Mouse (Mus musculus) liver, adult 2 months (tissue): ENCODE results near the gene Cngb1.
A peak's percentile ranks its signal among the peaks of the same experiment; 100 is the strongest.

Source experiments
- CTCF ChIP-seq: fragments of 200-500 bp; IDR thresholded peaks from 2 replicates; pipeline ENCODE4 v1.5.1; 2011; ENCODE audit warnings: low read depth, low read length, control low read depth
- POLR2A ChIP-seq: fragments of 200-500 bp; IDR thresholded peaks from 2 replicates; pipeline ENCODE4 v1.6.1; 2011; ENCODE audit warnings: low read length, control low read depth; ENCODE audit not compliant: insufficient read depth; ENCODE audit errors: extremely low read depth

DNA sequence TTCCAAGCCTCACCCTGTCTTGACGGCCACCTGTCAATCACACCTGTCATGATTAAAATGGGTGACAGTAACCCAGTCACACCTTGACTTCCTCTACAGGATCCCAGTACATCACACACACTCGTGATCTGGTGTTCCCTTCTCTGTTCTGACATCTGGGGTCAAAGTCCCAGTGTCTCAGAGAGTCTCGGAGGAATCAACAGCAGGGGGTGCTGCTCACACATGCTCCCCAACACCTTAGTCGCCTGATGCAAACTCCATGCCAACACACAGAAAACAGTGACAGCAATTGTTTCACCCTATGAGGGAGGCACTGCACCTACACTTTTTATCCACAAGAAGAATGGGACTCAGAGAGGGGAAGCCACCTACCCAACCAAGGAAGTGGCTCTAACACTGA is 56.5 kb downstream of the Cngb1 start:
- TF ChIP-seq CTCF (peak; percentile 21; the same call in 1 of the 2 replicates), POLR2A (no peak)
